Mouse (Mus musculus) liver, embryonic 13.5 days (tissue): ENCODE measurements around the gene Impg1. TPM values are rescaled to one million over a fixed set of nuclear protein-coding genes. Genes with fewer than 3 reads are reported as not detected.
A peak's percentile ranks its signal among the peaks of the same experiment; 100 is the strongest.

Experiments used
- ATAC-seq: fragments of 200-750 bp; cut with Nextera tagmentation; 2 replicates; pipeline ENCODE4 v1.8.0; 2017; ENCODE audit warnings: low read depth, mild to moderate bottlenecking, moderate number of reproducible peaks, moderate library complexity
- DNase-seq: peaks from one replicate; pipeline ENCODE4 v3.0.0; 2022
- H3K27ac ChIP-seq: fragments of 300-500 bp; sonication (generic); 2 replicates; pipeline ENCODE4 v1.5.1; 2015; ENCODE audit warnings: moderate library complexity, mild to moderate bottlenecking, inconsistent platforms
- H3K27me3 ChIP-seq: fragments of 300-500 bp; sonication (generic); 2 replicates; pipeline ENCODE4 v1.6.1; 2015; ENCODE audit warnings: mild to moderate bottlenecking, inconsistent platforms
- H3K36me3 ChIP-seq: fragments of 300-500 bp; sonication (generic); 2 replicates; pipeline ENCODE4 v1.6.1; 2015; ENCODE audit warnings: mild to moderate bottlenecking, inconsistent platforms
- H3K4me1 ChIP-seq: fragments of 300-500 bp; sonication (generic); replicated peaks from 2 replicates; pipeline ENCODE4 v1.6.1; 2015; ENCODE audit warnings: inconsistent platforms
- H3K4me2 ChIP-seq: fragments of 300-500 bp; sonication (generic); 2 replicates; pipeline ENCODE4 v1.6.1; 2015; ENCODE audit warnings: inconsistent platforms, mild to moderate bottlenecking, moderate library complexity
- H3K4me3 ChIP-seq: fragments of 300-500 bp; sonication (generic); replicated peaks from 2 replicates; pipeline ENCODE4 v1.5.1; 2015; ENCODE audit warnings: mild to moderate bottlenecking, inconsistent platforms
- H3K9ac ChIP-seq: fragments of 300-500 bp; sonication (generic); 2 replicates; pipeline ENCODE4 v1.6.1; 2015; ENCODE audit warnings: mild to moderate bottlenecking, inconsistent platforms
- H3K9me3 ChIP-seq: fragments of 300-500 bp; sonication (generic); replicated peaks from 2 replicates; pipeline ENCODE4 v1.6.1; 2016; ENCODE audit warnings: inconsistent platforms
- WGBS: fragments of 180-500 bp; shearing (Covaris S2); methylation state at CpG from one replicate; pipeline ENCODE4 v1.1.7; 2015; ENCODE audit not compliant: insufficient replicate concordance; 5-methylcytosine and 5-hydroxymethylcytosine counted together
- polyA plus RNA-seq: library from polyadenylated mRNA; unstranded; fragments of >200 nt; fragmentation: Nextera tagmentation; extraction: Ambion mirVana; gene quantifications from 2 replicates; pipeline ENCODE4 v1.2.1, GENCODE M21; 2015

The Impg1 gene
- polyA plus RNA-seq, 1 experiment from 2014 or later: not detected

DNA sequence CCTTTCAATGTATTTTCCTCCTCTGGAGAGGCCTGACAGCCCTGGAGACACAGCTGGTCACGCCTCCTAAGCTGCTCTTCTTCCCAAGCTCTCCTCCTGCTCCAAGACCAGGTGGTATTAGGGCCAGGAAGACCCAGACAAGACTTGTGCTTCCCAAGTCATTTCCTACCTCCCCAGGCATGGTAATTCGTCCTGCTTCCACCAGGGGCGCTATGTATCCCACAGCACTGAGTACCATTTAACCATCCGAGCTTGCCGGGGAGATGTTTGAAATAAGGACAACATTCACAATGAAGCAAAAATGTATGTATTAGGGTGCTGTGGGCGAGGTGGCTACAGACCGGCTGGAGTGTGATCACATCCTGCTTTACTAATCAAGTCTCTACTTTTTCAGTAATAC lies 79.3 kb downstream of the Impg1 start:
- Histone ChIP-seq H3K27me3 (no peaks in the 10 kb centered on the region), H3K36me3 (no peaks in the 10 kb centered on the region), H3K27ac (no peak overlapping the region), H3K4me2 (no peak overlapping the region), H3K4me1 (no peaks in the 10 kb centered on the region), H3K9ac (no peak overlapping the region), H3K9me3 (no peaks in the 10 kb centered on the region), H3K4me3 (no peak overlapping the region)
- WGBS: 37% methylated on average over 7 of the region's 7 CpGs
- ATAC-seq: no peak
- no peak for DNase-seq

DNA sequence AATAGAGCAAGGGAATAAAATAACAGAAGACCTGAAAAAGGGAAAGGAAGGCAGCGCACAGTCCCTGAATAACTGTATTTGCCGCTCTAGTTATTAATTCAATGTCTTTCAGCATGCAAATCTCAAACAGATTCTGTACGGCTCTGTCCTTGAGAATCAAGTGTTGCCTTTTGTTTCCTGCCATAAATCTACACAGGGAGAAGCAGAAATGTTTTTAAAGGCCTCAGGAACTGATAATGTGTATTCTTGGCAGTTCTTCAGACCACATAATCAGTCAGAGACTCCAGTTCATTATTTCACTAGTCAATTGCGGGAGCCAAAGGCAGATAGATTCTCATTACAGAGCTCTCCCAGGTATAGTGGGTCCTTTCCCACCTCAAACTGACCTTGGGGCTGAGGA lies 82.6 kb downstream of the Impg1 start:
- Histone ChIP-seq H3K36me3 (no peaks in the 10 kb centered on the region), H3K4me3 (no peak overlapping the region), H3K9me3 (no peaks in the 10 kb centered on the region), H3K9ac (no peak overlapping the region), H3K4me1 (no peaks in the 10 kb centered on the region), H3K4me2 (no peak overlapping the region), H3K27me3 (no peaks in the 10 kb centered on the region), H3K27ac (no peak overlapping the region)
- WGBS: 56% methylated on average over 4 of the region's 4 CpGs
- ATAC-seq (no peak), DNase-seq (no peak)

DNA sequence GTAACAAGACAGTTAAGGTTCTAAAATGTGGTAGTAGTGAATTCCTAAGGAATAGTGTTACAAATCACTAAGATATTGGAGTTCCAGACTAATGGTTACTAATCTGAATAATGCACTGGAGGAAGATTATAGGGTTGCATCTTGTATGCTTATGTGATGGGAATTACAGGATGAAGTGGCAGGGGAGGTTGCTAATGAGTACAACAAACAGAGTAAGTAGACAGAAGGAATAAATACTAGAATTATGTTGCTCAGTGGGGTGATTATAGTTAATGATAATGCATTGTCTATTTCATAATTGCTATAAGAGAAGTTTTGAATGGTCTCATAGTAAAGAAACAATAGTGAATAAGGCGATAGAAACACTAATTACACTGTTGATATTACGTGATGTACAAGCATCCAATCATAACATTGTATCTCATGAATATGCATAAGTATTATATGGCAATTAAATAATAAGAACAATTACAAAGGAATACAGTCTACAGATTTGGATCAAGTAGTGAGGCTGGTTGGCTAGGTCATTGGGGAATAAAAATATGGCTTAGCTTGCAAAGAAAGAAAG lies 85.1 kb downstream of the Impg1 start:
- Histone ChIP-seq H3K27ac (no peak overlapping the region), H3K36me3 (no peaks in the 10 kb centered on the region), H3K4me2 (no peak overlapping the region), H3K4me3 (no peak overlapping the region), H3K9me3 (no peaks in the 10 kb centered on the region), H3K27me3 (no peaks in the 10 kb centered on the region), H3K4me1 (no peaks in the 10 kb centered on the region), H3K9ac (no peak overlapping the region)
- ATAC-seq (no peak), DNase-seq (no peak)
- WGBS: 72% methylated on average over 2 of the region's 2 CpGs

DNA sequence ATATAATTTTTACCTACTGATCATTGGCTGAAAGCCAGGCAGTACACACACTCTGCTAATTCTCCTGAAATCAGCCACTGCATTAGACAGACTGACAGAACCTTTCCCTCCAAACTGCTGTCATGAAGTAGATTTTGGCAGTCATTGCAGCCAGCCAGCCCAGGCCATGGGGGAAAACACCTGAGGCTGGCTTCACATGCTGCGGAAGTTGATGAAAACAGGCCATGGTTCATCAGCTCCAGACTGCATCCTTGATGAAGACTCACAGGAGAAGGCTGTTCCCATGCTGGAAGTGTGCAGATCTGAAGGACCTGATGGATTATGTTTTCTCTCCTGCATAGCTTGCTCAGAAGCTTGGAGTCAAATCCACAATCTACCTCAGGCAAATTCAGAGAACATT lies 91.2 kb downstream of the Impg1 start:
- Histone ChIP-seq H3K9ac (no peak overlapping the region), H3K36me3 (no peaks in the 10 kb centered on the region), H3K4me2 (no peak overlapping the region), H3K4me1 (no peaks in the 10 kb centered on the region), H3K4me3 (no peak overlapping the region), H3K27ac (no peak overlapping the region), H3K27me3 (no peaks in the 10 kb centered on the region), H3K9me3 (no peaks in the 10 kb centered on the region)
- DNase-seq (no peak), ATAC-seq (no peak)
- WGBS: 63% methylated on average over 1 of the region's 1 CpGs

DNA sequence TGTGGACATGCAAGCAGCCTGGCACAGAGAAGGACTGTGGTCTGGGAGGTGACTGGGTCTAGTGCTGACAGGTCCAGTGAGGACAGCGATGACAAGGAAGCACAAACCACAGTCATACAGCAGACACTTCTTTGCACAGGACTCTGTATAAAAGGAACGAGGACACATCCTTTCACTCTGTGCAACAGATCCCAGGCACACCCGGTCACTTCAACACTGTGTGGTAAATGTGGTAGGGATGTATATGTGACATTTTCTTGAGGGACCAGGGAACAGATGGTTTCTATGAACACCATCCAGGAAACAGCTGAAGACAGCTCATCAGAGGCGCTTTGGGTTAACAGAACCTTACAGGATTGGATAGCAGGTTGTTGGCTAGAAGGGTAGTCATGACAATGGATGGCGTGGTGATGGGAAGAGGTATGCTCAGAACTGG lies 92.0 kb downstream of the Impg1 start:
- WGBS: 48% methylated on average over 5 of the region's 5 CpGs
- Histone ChIP-seq H3K4me3 (no peak overlapping the region), H3K27me3 (no peaks in the 10 kb centered on the region), H3K9me3 (no peaks in the 10 kb centered on the region), H3K4me1 (no peaks in the 10 kb centered on the region), H3K9ac (no peak overlapping the region), H3K36me3 (no peaks in the 10 kb centered on the region), H3K4me2 (no peak overlapping the region), H3K27ac (no peak overlapping the region)
- DNase-seq: no peak
- ATAC-seq: no peak

DNA sequence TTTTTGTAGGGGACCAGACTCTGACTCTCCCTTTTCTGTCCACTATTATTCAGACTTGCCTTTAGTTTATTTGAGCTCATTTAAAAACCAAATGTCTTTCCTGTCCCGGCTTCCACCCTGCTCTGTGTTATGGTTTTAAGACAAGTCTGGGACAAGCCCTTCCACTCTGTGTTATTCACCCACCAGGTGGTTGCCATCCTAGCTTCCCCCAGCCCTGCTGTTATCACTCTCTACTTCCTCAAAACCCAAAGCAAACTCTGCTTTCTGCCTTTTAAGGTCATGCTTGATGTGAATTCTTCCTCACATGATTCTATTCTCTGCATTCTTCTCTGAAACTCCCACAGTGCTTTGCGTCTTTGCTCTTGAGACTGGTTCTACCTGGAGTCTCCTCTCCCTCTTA lies 96.6 kb downstream of the Impg1 start:
- Histone ChIP-seq H3K27ac (no peak overlapping the region), H3K4me1 (no peaks in the 10 kb centered on the region), H3K4me2 (no peak overlapping the region), H3K9me3 (no peaks in the 10 kb centered on the region), H3K4me3 (no peak overlapping the region), H3K36me3 (no peaks in the 10 kb centered on the region), H3K9ac (no peak overlapping the region), H3K27me3 (no peaks in the 10 kb centered on the region)
- 64% methylated on average over 2 of the region's 2 CpGs for WGBS
- ATAC-seq (no peak), DNase-seq (no peak)

DNA sequence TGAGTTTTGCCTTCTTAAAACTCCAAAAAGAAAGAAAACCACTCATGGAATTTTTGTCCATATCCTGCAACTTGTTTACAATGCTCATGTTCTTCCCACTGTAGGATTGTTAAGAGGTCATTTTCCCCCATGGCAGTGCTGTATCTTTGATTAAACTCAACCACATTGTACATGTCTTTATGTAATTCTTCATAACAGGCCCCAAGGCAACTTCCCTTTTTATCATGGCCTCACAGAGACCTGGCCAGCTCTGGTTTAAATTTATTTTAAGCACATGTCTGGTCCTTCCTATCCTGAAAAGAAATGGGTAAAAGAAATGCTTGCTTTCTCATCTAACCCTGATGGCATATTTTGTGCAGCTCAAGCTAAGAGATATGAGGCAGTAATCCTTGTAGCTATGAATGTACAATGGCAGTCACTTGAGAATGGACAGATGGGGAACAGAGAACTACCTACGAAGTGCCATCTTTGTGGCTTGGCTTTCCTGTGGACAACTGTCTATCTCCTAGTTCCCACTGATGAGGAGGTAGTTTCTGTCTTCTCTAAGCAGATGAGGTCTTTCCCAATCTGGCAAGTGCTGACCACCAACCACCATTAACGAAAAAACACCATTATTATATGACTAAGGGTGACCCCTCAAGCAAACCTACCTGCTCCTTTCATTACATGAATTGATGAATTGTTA lies 97.6 kb downstream of the Impg1 start:
- Histone ChIP-seq H3K27me3 (no peaks in the 10 kb centered on the region), H3K4me2 (no peak overlapping the region), H3K9me3 (no peaks in the 10 kb centered on the region), H3K9ac (no peak overlapping the region), H3K27ac (no peak overlapping the region), H3K36me3 (no peaks in the 10 kb centered on the region), H3K4me1 (no peaks in the 10 kb centered on the region), H3K4me3 (no peak overlapping the region)
- 38% methylated on average over 2 of the region's 2 CpGs for WGBS
- DNase-seq (no peak), ATAC-seq (no peak)

DNA sequence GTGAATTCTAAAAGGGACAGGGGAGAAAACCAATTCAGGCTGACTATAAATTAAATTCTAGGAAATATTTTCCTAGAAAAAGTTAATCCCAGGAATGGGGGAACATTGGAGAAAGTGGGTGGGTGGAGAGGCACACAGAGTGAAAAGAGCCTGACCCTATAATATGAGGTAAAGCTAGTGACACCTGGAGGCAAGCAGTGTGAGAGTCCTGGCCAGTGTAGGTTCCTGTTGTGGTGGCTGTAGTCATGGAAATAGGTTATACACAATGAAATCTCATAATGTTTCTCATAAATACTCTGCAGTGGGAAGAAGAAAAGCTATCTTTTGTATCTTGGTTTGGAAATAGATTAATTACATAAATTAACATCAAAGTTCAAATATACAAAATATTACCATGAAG lies 105.2 kb downstream of the Impg1 start:
- no peaks in the 10 kb centered on the region for H3K27me3 ChIP-seq
- no peaks in the 10 kb centered on the region for H3K36me3 ChIP-seq
- ATAC-seq: no peak
- DNase-seq: no peak
- no peak overlapping the region for H3K27ac ChIP-seq
- H3K4me2 ChIP-seq: no peak overlapping the region
- H3K4me1 ChIP-seq: no peaks in the 10 kb centered on the region
- H3K4me3 ChIP-seq: no peak overlapping the region
- H3K9me3 ChIP-seq: no peaks in the 10 kb centered on the region
- no peak overlapping the region for H3K9ac ChIP-seq

DNA sequence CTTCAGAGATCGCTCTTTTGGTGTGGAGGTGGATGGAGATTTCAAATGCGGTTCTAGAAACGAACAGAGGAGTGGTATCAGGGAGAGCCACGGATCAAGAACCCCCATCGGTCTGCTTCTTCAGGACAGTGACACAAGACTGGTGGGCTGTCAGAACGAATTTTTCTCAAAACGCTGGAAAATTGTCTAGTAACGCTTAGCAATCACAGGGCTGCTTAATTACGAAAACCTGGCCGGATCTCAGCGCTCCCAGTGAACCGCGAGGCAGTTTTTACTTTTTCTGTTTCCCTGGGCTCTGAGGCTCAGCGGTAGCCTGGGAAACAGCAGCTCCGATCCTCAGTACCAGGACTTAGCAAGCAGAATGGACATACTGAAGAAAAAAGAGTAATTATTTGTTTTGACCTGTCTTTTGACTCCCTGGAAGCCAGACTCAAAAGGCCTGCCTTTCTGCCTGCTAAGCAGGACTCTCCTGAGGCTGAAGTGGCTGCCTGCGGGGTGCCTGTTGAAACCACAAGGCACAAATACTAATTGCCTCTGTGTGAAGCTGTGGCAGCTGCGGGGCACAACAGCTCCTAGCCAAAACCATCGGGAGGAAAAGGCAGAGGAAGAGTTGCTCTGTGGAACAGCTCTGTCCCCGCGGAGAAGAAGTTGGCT lies 113.5 kb downstream of the Impg1 start:
- H3K9ac ChIP-seq: no peak overlapping the region
- 35% methylated on average over 20 of the region's 20 CpGs for WGBS

DNA sequence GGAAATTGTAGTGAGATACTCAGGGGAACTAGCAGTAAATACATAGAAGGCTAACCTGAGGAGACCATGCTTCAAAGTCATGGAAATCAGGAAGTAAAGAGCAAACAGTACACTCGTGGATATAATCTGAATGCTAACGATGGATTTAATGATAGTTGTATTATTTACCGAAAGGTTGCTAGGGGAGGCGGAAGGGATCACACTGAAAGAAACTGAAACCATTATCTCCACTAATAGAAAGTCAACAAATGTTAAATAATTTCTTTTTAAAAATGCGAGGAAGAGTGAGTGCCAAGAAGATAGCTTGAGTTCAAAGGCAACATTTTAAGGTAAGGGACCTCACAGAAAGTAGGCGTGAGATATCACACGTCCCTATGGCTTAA lies 114.0 kb downstream of the Impg1 start:
- 51% methylated on average over 7 of the region's 7 CpGs for WGBS
- no peaks in the 10 kb centered on the region for H3K4me1 ChIP-seq
- H3K9me3 ChIP-seq: no peaks in the 10 kb centered on the region
- no peaks in the 10 kb centered on the region for H3K36me3 ChIP-seq
- H3K9ac ChIP-seq: no peak overlapping the region
- H3K4me2 ChIP-seq: 0 out of 2 replicates have a peak overlapping the region, but pooled peaks have one; percentile 21
- DNase-seq (no peak), ATAC-seq (no peak)
- H3K4me3 ChIP-seq: no peak overlapping the region
- no peaks in the 10 kb centered on the region for H3K27me3 ChIP-seq
- H3K27ac ChIP-seq: no peak overlapping the region

More for the DNA sequence above, 113.5 kb downstream of the Impg1 start:
- Histone ChIP-seq H3K4me3 (no peak overlapping the region), H3K9me3 (no peaks in the 10 kb centered on the region), H3K4me2 (peak overlapping the region; percentile 21; the same call in 1 of the 2 replicates), H3K27ac (no peak overlapping the region), H3K4me1 (no peaks in the 10 kb centered on the region), H3K27me3 (no peaks in the 10 kb centered on the region), H3K36me3 (no peaks in the 10 kb centered on the region)
- no peak for DNase-seq
- ATAC-seq: no peak

DNA sequence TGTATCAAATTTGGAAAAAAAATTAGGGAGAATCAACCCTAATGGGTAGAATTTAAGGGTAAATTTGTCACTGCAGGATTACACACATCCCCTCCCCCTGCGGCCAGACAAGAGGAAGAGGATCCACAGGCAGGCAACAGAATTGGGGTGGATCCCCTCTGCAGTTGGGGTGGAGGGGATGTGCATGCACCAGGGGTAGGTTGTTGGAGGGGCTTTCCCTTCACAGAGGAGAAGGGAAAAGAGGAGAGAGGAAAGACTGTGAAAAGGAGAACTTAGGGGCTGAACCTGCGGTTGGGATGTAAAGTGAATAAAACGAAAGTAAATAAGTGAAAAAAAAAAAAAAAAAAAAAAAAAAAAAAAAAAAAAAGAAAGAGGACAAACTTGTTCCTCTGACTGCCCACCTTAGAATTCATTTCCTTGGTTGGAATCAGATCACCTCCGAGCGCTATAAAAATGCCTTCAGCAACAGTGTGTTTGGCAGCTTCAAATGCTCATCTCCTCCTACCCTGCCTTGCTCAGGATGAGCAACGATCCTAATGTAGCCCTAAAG lies 120.8 kb downstream of the Impg1 start:
- no peak for DNase-seq
- ATAC-seq: no peak
- Histone ChIP-seq H3K36me3 (no peaks in the 10 kb centered on the region), H3K4me2 (no peak overlapping the region), H3K9ac (no peak overlapping the region), H3K4me3 (no peak overlapping the region), H3K4me1 (no peaks in the 10 kb centered on the region), H3K27me3 (no peaks in the 10 kb centered on the region), H3K9me3 (no peaks in the 10 kb centered on the region), H3K27ac (no peak overlapping the region)
- 68% methylated on average over 6 of the region's 6 CpGs for WGBS

DNA sequence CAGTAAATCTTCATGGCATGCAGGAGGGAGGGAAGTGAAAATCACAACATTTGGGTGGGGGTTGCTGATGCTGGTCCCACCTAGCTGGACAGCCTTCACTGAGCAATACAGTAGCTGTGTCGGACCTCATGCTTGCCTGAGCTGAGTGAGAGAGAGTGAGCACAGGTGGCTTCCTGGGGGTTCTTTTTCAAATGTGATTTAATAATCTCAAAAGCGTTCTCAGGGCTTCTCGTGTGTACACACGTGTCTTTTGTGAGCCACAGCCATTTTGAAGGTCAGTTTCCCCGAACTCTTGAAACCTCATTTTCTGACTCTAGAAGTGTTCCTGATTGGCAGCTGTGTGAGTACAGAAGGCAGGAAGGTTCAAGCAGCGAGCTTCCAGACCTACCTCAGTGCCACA lies 122.8 kb downstream of the Impg1 start:
- H3K4me3 ChIP-seq: no peak overlapping the region
- H3K27ac ChIP-seq: no peak overlapping the region
- no peak for ATAC-seq
- H3K9ac ChIP-seq: no peak overlapping the region
- no peak overlapping the region for H3K4me2 ChIP-seq
- no peaks in the 10 kb centered on the region for H3K36me3 ChIP-seq
- no peak for DNase-seq
- no peaks in the 10 kb centered on the region for H3K27me3 ChIP-seq
- H3K9me3 ChIP-seq: no peaks in the 10 kb centered on the region
- 57% methylated on average over 6 of the region's 6 CpGs for WGBS
- no peaks in the 10 kb centered on the region for H3K4me1 ChIP-seq
